Mouse (Mus musculus): ENCODE data around the gene Klf1. TPM values are rescaled to one million over a fixed set of nuclear protein-coding genes. Genes with fewer than 3 reads are reported as not detected.

Gene Klf1
- total RNA-seq (2021), result not detected
- long read RNA-seq, experiment 1, result 0 reads
- long read RNA-seq, experiment 2, result 0 reads

DNA sequence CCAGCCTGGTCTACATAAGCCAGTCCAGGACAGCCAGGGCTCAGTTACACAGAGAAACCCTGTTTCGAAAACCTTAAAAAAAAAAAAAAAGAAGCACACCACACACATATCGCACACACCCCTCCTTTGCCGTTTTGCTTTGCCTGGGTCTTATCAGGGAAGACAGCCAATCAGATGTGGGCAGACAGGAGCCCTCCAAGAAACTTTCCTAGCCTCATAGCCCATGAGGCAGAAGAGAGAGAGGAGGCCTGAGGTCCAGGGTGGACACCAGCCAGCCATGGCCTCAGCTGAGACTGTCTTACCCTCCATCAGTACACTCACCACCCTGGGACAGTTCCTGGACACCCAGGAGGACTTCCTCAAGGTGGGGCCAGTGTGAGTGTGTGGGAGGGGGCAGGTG is at the start of gene Klf1:
Gene Klf1 (plus strand): TSS at position 177 of the 400 bp plus-strand sequence.
- intact Hi-C loops (cut with DNase I), result loop anchor here (5.0 kb wide), 1 partner anchor 54 kb away; the partner anchor contains the start of gene Calr

DNA sequence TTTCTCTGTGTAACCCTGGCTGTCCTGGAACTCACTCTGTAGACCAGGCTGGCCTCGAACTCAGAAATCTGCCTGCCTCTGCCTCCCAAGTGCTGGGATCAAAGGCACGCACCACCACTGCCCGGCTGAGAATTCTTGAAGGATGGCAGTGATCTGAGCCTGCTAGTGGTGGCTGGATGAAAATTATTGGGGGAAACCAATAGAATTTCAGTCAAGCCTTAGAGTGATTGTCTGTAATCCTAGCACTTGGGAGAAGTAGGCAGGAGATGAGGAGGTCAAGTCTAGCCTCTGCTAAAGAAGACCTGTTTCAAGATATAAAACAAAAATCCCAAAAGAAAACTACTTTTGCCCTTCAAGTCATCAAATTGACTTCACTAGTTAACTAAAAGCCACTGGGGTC is 45.3 kb upstream of the Klf1 start:
- intact Hi-C loops (cut with DNase I), result no loop called here
- DNase-seq (ENCODE audit: low spot score in 2 of 2), result no peak

More for the DNA sequence above, at the start of gene Klf1:
- DNase-seq (ENCODE audit: low spot score in 2 of 2), result no peak

GRCm38 (mm10) chr8:84856864-84857441 is 44.8 kb upstream of the Klf1 start, which contains the start of gene Farsa:
Gene Farsa (plus strand): TSS chr8:84856989.
- peak; percentile 95 for DNase-seq (ENCODE audit: low spot score in 2 of 2)
- intact Hi-C loops (cut with DNase I), result no loop called here

- peak; percentile 59 for DNase-seq (ENCODE audit: low spot score in 2 of 2)
Measured at GRCm38 (mm10) chr8:84871376-84872308, 30.1 kb upstream of the Klf1 start, which contains the start of gene Syce2. Gene Syce2 (plus strand): TSS chr8:84872111.

GRCm38 (mm10) chr8:84872309-84872965 is 29.3 kb upstream of the Klf1 start:
- intact Hi-C loops (cut with DNase I), result no loop called here
- DNase-seq (ENCODE audit: low spot score in 2 of 2), result no peak

More at GRCm38 (mm10) chr8:84871376-84872308, 30.1 kb upstream of the Klf1 start, which contains the start of gene Syce2:
- intact Hi-C loops (cut with DNase I), result no loop called here

DNA sequence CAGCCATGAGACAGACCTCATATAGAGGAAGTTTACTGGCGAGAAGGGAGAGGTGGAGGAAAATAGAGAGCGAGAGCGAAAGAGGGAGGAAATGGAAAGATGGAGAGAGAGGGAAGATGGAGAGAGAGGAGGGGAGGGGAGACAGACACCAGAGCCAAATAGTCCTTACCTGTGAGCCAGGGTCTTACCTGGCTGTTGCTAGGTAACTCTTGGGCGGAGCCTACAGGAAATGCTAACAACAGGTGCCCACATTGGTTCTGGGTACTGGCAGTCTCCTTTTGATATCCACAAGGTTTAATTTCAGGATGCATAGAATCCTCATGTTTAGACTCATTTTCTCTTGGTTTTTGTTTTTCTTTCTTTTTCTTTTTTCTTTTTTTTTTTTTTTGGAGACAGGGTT is 28.7 kb upstream of the Klf1 start:
- no peak for DNase-seq (ENCODE audit: low spot score in 2 of 2)
- intact Hi-C loops (cut with DNase I), result no loop called here

- no peak for DNase-seq (ENCODE audit: low spot score in 2 of 2)
- intact Hi-C loops (cut with DNase I), result no loop called here
Measured at GRCm38 (mm10) chr8:84874339-84874738, 27.4 kb upstream of the Klf1 start.

GRCm38 (mm10) chr8:84877297-84878035 is 24.3 kb upstream of the Klf1 start:
- DNase-seq (ENCODE audit: low spot score in 2 of 2), result no peak
- intact Hi-C loops (cut with DNase I), result no loop called here

GRCm38 (mm10) chr8:84878915-84879314 is 22.8 kb upstream of the Klf1 start:
- DNase-seq (ENCODE audit: low spot score in 2 of 2), result no peak
- intact Hi-C loops (cut with DNase I), result no loop called here

GRCm38 (mm10) chr8:84884728-84885127 is 17.0 kb upstream of the Klf1 start:
- intact Hi-C loops (cut with DNase I), result no loop called here
- DNase-seq (ENCODE audit: low spot score in 2 of 2), result no peak

GRCm38 (mm10) chr8:84888280-84888679 is 13.4 kb upstream of the Klf1 start:
- DNase-seq (ENCODE audit: low spot score in 2 of 2), result no peak
- intact Hi-C loops (cut with DNase I), result no loop called here

- no peak for DNase-seq (ENCODE audit: low spot score in 2 of 2)
- intact Hi-C loops (cut with DNase I), result no loop called here
Measured at GRCm38 (mm10) chr8:84889141-84889540, 12.6 kb upstream of the Klf1 start.

DNA sequence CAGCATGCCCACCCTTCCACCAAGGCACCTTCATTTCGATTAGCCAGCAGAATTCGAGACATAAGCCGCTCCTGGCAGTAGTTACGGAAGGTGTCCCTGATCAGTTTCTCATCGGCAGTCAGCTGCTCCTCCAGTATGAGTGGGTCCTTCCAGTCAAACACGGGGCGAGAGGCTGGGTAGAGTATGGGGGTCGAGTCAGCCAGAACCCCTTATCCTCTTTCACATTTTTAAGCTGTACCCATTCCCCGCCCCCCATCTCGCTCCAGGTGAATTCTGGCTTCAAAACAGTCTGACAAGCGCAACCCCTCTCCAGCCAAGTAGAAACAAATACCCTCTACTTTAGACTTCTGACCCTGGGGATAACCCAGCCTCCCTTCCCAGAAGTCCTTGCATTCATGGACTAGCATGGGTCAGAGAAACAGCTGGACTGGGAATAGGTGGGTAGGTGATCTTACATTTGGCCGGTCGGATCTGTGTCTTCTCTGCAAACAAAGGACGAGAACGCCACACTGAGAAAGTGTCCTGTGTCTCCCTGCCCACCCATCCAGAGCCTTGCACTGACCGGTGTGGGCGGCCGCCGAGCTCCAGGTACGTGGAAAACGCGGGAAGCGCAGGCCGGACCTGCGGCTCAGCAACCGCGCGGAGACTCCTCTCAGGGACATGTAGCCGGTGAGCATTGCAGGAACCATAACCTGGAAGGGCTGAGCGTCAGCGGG is 8.6 kb upstream of the Klf1 start:
- intact Hi-C loops (cut with DNase I), result no loop called here
- no peak for DNase-seq (ENCODE audit: low spot score in 2 of 2)

- intact Hi-C loops (cut with DNase I), result no loop called here
- peak; percentile 92 to 95 for DNase-seq (ENCODE audit: low spot score in 2 of 2)
Measured at GRCm38 (mm10) chr8:84893709-84894134, 8.0 kb upstream of the Klf1 start, which contains the start of gene Gcdh. Gene Gcdh (minus strand): TSS chr8:84893921.

DNA sequence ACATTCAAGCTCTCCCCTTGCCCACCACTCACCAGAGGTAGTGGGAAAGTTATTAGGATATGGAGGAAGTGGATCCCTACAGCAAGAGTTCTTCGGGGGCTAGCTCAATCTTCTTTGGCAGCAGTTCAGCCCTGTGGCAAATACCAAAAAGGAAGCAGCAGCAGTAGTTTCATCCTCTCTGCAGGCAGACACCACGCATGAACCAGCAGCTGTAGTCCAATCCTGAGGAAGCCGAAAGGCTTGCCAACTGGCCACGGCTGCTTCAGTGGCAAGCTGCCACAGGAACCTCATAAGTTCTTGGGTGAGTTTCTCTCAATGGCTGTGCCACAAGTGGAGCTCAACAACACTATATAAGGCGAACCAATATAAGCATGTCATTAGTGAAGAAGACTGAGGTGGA is 5.8 kb upstream of the Klf1 start:
- intact Hi-C loops (cut with DNase I), result no loop called here
- DNase-seq (ENCODE audit: low spot score in 2 of 2), result no peak

- intact Hi-C loops (cut with DNase I), result loop anchor here (5.0 kb wide), 1 partner anchor 54 kb away; the partner anchor contains the start of gene Calr
- DNase-seq (ENCODE audit: low spot score in 2 of 2), result no peak
Measured at GRCm38 (mm10) chr8:84901071-84901470, 657 bp upstream of the Klf1 start.

GRCm38 (mm10) chr8:84902367-84902919 is 715 bp downstream of the Klf1 start:
- DNase-seq (ENCODE audit: low spot score in 2 of 2), result no peak
- intact Hi-C loops (cut with DNase I), result loop anchor here (5.0 kb wide), 1 partner anchor 55 kb away; the partner anchor contains the start of gene Calr
